Mouse (Mus musculus): Measurements from ENCODE around the gene Lypla2. TPM values are rescaled to one million over a fixed set of nuclear protein-coding genes. Genes with fewer than 3 reads are reported as not detected.
"Not testable (repeated sequence)": the region's sequence is repeated elsewhere in the genome, so short reads cannot be mapped to it uniquely, and the experiment has no call there.

The Lypla2 gene
- polyA plus RNA-seq, 1 experiment from 2014 or later = 163 TPM

DNA sequence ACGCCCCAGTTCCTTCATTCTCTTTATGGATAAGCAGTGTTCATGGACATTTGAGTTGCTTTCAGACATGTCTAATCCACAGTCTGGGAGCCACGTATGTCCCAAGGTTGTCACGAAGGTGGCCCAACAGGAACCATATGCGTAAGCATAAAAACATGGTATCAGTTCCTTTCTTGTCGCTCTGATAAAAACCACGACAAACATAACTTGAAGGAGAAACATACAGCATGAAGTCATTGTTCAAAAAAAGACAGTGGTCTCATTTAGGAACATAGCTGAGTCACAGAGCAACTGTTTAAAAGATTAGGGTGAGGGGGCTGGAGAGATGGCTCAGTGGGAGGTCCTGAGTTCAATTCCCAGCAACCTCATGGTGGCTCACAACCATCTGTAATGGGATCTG is 30.2 kb downstream of the Lypla2 start:
- H3K4me2 ChIP-seq = no peak overlapping the region
- no peak for ATAC-seq
- no peaks in the 10 kb centered on the region for H3K27me3 ChIP-seq
- no peaks in the 10 kb centered on the region for H3K9me3 ChIP-seq (replicated peaks)
- 92% methylated on average over 6 of the region's 6 CpGs for WGBS
- H3K36me3 ChIP-seq (ENCODE audit: poor library complexity, severe bottlenecking) = peaks cover 32% of the 10 kb centered on the region
- H3K9ac ChIP-seq = no peak overlapping the region
- H3K27ac ChIP-seq = no peak overlapping the region
- H3K4me3 ChIP-seq = no peak overlapping the region
- peaks cover 8% of the 10 kb centered on the region for H3K4me1 ChIP-seq

DNA sequence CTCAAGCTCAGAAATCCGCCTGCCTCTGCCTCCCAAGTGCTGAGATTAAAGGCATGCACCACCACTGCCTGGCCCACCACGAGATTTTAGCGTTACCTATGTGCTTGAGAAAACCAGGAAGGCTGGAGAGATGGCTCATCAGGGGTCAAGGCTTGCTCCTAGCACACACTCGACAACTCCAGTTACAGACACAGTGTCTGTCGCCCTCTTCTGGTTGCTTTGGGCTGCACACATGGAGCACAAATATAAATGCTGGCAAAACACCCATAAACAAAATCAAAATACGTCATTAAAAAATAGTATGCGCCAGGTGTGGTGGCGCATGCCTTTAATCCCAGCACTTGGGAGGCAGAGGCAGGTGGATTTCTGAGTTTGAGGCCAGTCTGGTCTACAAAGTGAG is 31.4 kb downstream of the Lypla2 start:
- not testable (repeated sequence) for H3K4me3 ChIP-seq; H3K27ac ChIP-seq; H3K4me2 ChIP-seq; H3K9me3 ChIP-seq (replicated peaks); H3K27me3 ChIP-seq; H3K4me1 ChIP-seq; ATAC-seq; H3K9ac ChIP-seq
- 82% methylated on average over 8 of the region's 8 CpGs for WGBS
- peaks cover 32% of the 10 kb centered on the region for H3K36me3 ChIP-seq (ENCODE audit: poor library complexity, severe bottlenecking)

DNA sequence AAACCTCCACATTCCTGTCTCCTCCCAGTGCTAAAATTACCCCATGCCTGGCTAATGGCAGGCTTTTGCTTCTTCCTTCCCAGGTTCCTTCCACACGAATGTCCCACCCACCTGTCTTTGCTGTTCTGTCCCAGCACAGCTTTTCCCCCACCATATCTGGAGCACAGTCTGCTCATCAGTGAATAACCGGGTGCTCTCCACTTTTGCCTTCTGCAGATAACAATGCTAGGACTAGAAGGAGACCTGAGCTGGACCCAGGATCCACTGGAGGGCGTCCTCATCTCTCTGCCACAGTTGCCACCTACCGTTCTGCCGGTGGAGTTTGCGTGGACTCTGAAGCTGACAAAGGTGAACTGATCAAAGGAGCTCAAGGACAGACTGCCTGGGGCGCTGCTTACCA is 33.6 kb downstream of the Lypla2 start:
- Histone ChIP-seq H3K27me3 (no peaks in the 10 kb centered on the region), H3K9ac (no peak overlapping the region), H3K4me1 (0 out of 2 replicates have a peak, but pooled peaks cover 5% of the 10 kb centered on the region), H3K9me3 (replicated peaks) (no peaks in the 10 kb centered on the region), H3K27ac (no peak overlapping the region), H3K4me3 (no peak overlapping the region), H3K4me2 (no peak overlapping the region), H3K36me3 (ENCODE audit: poor library complexity, severe bottlenecking) (peaks cover 33% of the 10 kb centered on the region)
- no peak for ATAC-seq
- WGBS = 82% methylated on average over 7 of the region's 7 CpGs

DNA sequence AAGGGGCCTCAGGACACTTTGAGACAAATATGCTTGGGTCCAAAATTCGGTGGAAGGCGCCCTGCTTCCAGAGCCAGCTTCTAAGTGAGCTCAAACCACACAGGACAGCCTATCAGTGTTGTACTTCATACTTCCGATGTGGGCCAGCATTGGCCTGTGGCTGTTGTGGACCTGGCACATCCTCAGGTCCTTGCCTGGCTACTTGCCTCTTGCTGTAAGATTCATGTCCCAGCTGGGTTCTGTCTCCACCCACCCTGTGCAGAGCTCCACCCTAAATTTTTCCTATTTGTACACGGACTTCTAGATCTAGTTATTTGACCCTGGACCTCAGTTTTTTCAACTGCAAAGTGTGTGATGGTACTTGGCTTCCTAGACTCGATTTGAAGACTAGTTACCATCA is 36.9 kb downstream of the Lypla2 start:
- no peak overlapping the region for H3K27ac ChIP-seq
- H3K9me3 ChIP-seq (replicated peaks) = no peaks in the 10 kb centered on the region
- no peak overlapping the region for H3K4me2 ChIP-seq
- H3K4me3 ChIP-seq = no peak overlapping the region
- 0 out of 2 replicates have a peak, but pooled peaks cover 5% of the 10 kb centered on the region for H3K4me1 ChIP-seq
- no peak for ATAC-seq
- H3K27me3 ChIP-seq = no peaks in the 10 kb centered on the region
- H3K9ac ChIP-seq = no peak overlapping the region
- WGBS = 67% methylated on average over 5 of the region's 5 CpGs
- peaks cover 42% of the 10 kb centered on the region for H3K36me3 ChIP-seq (ENCODE audit: poor library complexity, severe bottlenecking)

DNA sequence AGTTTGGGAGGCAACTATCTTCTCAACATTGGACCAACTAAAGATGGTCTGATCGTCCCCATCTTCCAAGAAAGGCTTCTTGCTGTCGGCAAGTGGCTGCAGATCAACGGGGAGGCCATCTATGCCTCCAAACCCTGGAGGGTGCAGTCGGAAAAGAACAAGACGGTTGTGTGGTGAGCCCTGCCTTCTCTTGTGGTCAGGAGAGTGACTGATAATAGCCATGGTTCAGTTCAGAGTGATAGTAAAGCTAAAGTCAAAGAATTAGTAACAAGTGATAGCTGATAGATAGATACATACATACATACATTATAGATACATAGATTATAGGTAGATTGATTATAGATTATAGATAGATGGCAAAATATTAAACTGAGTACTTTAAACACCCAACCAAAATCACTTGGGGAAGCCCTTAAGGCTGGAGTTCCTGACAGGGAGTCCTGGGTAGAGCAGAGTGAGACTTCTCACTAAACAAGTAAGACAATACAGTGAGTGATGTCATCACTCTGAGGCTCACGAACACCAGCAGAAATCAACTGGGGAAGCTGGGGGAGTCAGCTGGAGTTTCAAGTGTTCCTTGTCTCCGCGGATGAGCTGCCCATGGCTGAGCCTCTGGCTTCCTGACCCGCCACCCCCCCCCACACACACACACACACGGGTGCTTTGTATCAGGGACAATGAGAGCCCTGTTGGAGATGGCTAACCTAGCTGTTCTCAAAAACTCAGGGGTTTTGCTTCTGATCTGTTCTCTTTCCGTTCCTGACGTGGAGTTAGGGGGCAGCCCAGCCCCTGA is 37.5 kb downstream of the Lypla2 start:
- H3K4me2 ChIP-seq = no peak overlapping the region
- ATAC-seq = no peak
- H3K27ac ChIP-seq = no peak overlapping the region
- H3K4me3 ChIP-seq = no peak overlapping the region
- H3K9ac ChIP-seq = no peak overlapping the region
- 0 out of 2 replicates have a peak, but pooled peaks cover 5% of the 10 kb centered on the region for H3K4me1 ChIP-seq
- H3K9me3 ChIP-seq (replicated peaks) = no peaks in the 10 kb centered on the region
- no peaks in the 10 kb centered on the region for H3K27me3 ChIP-seq
- 49% methylated on average over 12 of the region's 12 CpGs for WGBS
- H3K36me3 ChIP-seq (ENCODE audit: poor library complexity, severe bottlenecking) = peaks cover 46% of the 10 kb centered on the region

DNA sequence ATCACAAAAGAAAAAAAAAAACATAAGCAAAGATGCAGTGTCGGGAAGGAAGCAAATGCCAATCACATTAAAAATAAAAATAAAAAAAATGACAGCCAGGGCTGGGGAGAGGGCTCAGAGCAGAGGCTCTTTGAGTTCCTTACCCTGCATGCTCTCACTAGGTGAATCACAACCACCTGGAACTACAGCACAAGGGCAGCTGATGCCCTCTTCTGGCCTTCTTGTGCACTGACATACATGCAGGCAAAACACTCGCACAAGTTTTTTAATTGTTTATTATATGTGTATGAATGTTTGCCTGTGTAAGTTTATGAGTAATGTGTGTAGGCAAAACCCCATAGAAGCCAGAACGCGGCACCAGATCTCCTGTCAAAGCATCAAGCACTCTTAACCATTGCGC is 40.6 kb downstream of the Lypla2 start:
- ATAC-seq = no peak
- no peaks in the 10 kb centered on the region for H3K9me3 ChIP-seq (replicated peaks)
- H3K9ac ChIP-seq = no peak overlapping the region
- no peaks in the 10 kb centered on the region for H3K27me3 ChIP-seq
- H3K4me1 ChIP-seq = 0 out of 2 replicates have a peak, but pooled peaks cover 5% of the 10 kb centered on the region
- peaks cover 26% of the 10 kb centered on the region for H3K36me3 ChIP-seq (ENCODE audit: poor library complexity, severe bottlenecking)
- 60% methylated on average over 5 of the region's 5 CpGs for WGBS
- no peak overlapping the region for H3K4me2 ChIP-seq
- no peak overlapping the region for H3K27ac ChIP-seq
- no peak overlapping the region for H3K4me3 ChIP-seq

DNA sequence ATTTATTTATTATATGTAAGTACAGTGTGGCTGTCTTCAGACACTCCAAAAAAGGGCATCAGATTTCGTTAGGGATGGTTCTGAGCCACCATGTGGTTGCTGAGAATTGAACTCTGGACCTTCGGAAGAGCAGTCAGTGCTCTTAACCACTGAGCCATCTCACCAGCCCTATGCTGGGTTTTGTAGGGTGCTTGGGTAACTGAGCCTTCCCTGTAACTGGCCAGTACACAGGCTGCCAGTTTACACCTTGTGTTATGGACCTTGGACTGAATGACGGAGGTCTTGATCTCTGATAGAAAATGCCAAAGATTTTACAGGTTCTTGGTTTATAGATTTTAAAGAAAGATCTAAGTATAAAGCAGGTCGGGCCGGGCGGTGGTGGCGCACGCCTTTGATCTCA is 42.2 kb downstream of the Lypla2 start:
- Histone ChIP-seq H3K9me3 (replicated peaks) (no peaks in the 10 kb centered on the region), H3K9ac (no peak overlapping the region), H3K4me2 (no peak overlapping the region), H3K27ac (no peak overlapping the region), H3K27me3 (no peaks in the 10 kb centered on the region), H3K36me3 (ENCODE audit: poor library complexity, severe bottlenecking) (peaks cover 36% of the 10 kb centered on the region), H3K4me3 (no peak overlapping the region), H3K4me1 (0 out of 2 replicates have a peak, but pooled peaks cover 2% of the 10 kb centered on the region)
- WGBS = 96% methylated on average over 8 of the region's 8 CpGs
- no peak for ATAC-seq

DNA sequence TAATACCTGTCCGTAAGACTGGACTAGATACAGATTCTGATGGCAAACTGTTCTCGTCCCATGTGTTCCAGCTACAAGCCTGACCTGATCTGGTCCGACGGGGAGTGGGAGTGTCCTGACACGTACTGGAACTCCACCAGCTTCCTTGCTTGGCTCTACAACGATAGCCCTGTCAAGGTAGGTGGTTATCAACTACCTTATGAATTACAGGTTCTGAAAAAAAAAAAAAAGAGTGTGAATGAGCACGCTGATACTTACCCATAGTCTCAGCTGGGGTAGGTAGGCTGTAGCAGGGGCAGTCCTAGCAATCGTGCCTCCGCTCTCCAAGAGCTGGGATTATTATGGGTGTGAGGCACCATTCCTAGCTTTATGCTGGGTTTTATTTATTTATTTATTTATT is 42.6 kb downstream of the Lypla2 start:
- WGBS = 91% methylated on average over 9 of the region's 9 CpGs
- H3K4me3 ChIP-seq = no peak overlapping the region
- H3K9me3 ChIP-seq (replicated peaks) = no peaks in the 10 kb centered on the region
- peaks cover 36% of the 10 kb centered on the region for H3K36me3 ChIP-seq (ENCODE audit: poor library complexity, severe bottlenecking)
- no peak for ATAC-seq
- no peaks in the 10 kb centered on the region for H3K27me3 ChIP-seq
- no peaks in the 10 kb centered on the region for H3K4me1 ChIP-seq
- H3K9ac ChIP-seq = no peak overlapping the region
- no peak overlapping the region for H3K27ac ChIP-seq
- H3K4me2 ChIP-seq = no peak overlapping the region

DNA sequence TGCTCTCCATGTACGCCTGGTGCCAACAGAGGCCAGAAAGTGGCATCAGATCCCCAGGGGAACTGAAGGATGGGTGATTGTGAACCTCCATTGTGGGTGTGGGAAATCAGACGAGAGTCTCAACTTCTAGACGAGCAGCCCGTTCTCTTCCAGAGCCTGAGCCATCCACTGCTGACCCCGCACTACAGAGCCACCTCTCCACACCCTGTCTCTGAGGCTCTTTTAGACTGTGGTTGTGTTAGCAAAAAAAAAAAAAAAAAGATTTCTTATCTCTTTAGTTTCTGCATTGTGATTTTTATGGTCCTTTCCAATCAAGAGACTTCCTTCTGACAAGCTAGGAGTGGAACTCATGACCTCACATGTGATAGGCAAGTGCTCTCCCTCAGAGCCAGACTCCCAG is 43.0 kb downstream of the Lypla2 start:
- WGBS = 88% methylated on average over 5 of the region's 5 CpGs
- Histone ChIP-seq H3K9ac (no peak overlapping the region), H3K4me1 (no peaks in the 10 kb centered on the region), H3K4me2 (no peak overlapping the region), H3K27me3 (no peaks in the 10 kb centered on the region), H3K27ac (no peak overlapping the region), H3K4me3 (no peak overlapping the region), H3K9me3 (replicated peaks) (no peaks in the 10 kb centered on the region), H3K36me3 (ENCODE audit: poor library complexity, severe bottlenecking) (peaks cover 40% of the 10 kb centered on the region)
- ATAC-seq = no peak

DNA sequence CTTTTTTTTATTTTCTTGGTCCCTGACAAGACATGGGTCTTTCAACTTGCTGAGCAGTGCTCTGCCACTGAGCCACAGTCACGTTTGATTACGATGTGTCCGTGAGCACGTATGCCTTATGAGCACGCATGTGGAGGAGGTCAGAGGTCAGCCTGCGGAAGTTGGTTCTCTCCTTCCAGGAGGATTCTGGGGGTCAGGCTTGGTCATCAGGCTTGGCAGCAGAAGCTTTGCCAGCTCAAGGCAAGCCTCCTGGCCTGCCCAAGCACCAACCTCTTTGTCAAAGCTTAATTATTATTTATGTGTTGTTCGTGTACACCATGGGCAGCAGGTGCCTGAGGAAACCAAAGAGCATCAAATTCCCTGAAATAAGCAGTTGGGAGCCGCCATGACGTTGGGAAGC is 44.0 kb downstream of the Lypla2 start:
- H3K4me2 ChIP-seq = no peak overlapping the region
- no peak overlapping the region for H3K4me3 ChIP-seq
- H3K36me3 ChIP-seq (ENCODE audit: poor library complexity, severe bottlenecking) = peaks cover 41% of the 10 kb centered on the region
- H3K27ac ChIP-seq = no peak overlapping the region
- no peaks in the 10 kb centered on the region for H3K9me3 ChIP-seq (replicated peaks)
- 85% methylated on average over 9 of the region's 9 CpGs for WGBS
- H3K27me3 ChIP-seq = no peaks in the 10 kb centered on the region
- ATAC-seq = no peak
- no peak overlapping the region for H3K9ac ChIP-seq
- H3K4me1 ChIP-seq = no peaks in the 10 kb centered on the region

DNA sequence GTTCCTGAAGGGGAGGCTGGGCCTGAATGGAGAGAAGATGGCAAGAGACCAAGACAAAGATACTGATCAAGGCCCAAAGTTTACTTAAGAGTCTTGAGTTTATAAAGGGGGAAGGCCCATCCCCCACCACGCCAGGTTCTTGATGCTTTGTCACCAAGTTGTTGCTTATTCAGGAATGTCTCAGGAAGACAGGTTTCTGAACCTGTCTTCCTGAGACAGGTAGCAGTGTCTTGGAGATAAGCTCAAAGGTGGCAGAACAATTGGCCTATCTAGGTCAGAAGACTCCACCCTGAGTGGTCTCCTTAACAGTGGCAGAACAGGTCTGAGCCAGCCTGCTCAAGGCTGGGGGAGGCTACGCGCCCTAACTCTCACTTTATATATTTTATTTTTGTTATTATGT is 45.6 kb downstream of the Lypla2 start:
- Histone ChIP-seq H3K27ac (no peak overlapping the region), H3K36me3 (ENCODE audit: poor library complexity, severe bottlenecking) (peaks cover 32% of the 10 kb centered on the region), H3K27me3 (no peaks in the 10 kb centered on the region), H3K9ac (no peak overlapping the region), H3K4me2 (no peak overlapping the region), H3K4me1 (peaks cover 10% of the 10 kb centered on the region), H3K9me3 (replicated peaks) (no peaks in the 10 kb centered on the region), H3K4me3 (no peak overlapping the region)
- WGBS = 100% methylated on average over 3 of the region's 3 CpGs
- ATAC-seq = no peak

DNA sequence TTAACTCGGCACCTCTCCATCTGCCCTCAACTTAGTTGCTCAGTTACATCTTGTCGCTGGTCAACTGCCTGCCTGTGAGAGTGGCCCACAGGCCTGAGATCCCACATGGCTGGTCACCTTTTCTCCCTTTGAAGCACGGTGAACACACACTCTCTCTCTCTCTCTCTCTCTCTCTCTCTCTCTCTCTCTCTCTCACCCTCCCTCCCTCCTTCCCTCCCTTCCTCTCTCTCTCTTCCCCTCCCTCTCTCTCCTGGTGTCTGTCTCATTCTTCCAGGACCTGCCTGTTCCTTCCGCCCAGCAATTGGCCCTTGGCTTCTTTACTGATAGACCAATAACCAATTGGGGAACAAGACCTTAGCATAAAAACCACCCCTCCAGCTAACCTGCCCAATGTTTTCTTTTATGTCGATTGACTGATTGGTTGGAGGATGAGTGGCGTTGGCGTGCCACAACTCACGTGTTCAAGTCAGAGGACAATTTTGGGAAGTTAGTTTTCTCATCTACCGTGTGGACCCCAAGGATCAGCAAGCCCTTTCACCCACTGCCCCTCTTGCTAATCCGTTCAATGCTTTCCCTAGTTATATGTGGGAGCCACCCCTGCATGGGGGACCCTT is 46.1 kb downstream of the Lypla2 start:
- Histone ChIP-seq H3K4me2 (no peak overlapping the region), H3K9me3 (replicated peaks) (no peaks in the 10 kb centered on the region), H3K9ac (no peak overlapping the region), H3K27ac (no peak overlapping the region), H3K27me3 (no peaks in the 10 kb centered on the region), H3K4me1 (peaks cover 15% of the 10 kb centered on the region), H3K4me3 (no peak overlapping the region), H3K36me3 (ENCODE audit: poor library complexity, severe bottlenecking) (peaks cover 31% of the 10 kb centered on the region)
- 91% methylated on average over 10 of the region's 10 CpGs for WGBS
- no peak for ATAC-seq

Measured in forebrain, embryonic 13.5 days (tissue).